Comparison of ENCODE assay signal across 10 mouse cellular contexts in the genomic region with DNA sequence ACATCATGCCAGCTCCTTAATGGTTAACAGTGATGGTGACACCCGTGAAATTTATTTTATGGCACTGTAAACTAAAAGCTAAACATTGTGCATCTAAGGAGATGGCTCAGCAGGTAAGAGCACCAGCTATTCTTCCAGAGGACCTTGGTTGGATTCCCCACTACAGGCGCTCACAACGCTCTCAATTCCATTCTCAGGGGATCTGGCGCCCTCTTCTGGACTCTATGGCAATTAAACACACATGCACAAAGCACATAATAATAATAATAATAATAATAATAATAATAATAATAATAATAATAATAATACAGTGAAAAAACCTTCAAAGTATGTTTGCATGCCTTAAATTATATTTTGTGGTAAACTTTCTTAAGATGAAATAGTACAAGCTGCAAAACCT. TPM values are rescaled to one million over a fixed set of nuclear protein-coding genes. Genes with fewer than 3 reads are reported as not detected.
DNase-seq lines count a peak whose midpoint lies in the region; ATAC-seq and TF ChIP-seq lines count a peak whose summit lies in the region.
"Had no signal": no experiment of that assay in that cellular context is flagged by ENCODE, and none has a peak within 500 bp of the region (broad histone marks: within the 10 kb centered on the region; RNA-seq: fewer than 3 reads in every experiment).

No protein-coding gene starts in this region.

- H3K9me3 ChIP-seq in kidney, embryonic 14.5 days (ENCODE audit: control insufficient read depth, low read length): no peaks in the 10 kb centered on the region
- no peaks in the 10 kb centered on the region for H3K9me3 ChIP-seq in E14TG2a.4 (ENCODE audit: low read length)
- H3K9me3 ChIP-seq in embryonic facial prominence, embryonic 10.5 days: no peaks in the 10 kb centered on the region
- H3K9me3 ChIP-seq in midbrain, embryonic 15.5 days: no peaks in the 10 kb centered on the region
- no peaks in the 10 kb centered on the region for H3K9me3 ChIP-seq in forebrain, embryonic 11.5 days (ENCODE audit: control insufficient read depth, low read length)

- no peaks in the 10 kb centered on the region for H3K36me3 ChIP-seq in kidney, adult 2 months (ENCODE audit: control insufficient read depth, insufficient read depth, low read length)
- no peaks in the 10 kb centered on the region for H3K36me3 ChIP-seq in kidney, embryonic 14.5 days (ENCODE audit: control insufficient read depth, insufficient read depth, low read length)
- no peaks in the 10 kb centered on the region for H3K36me3 ChIP-seq in E14TG2a.4 (ENCODE audit: insufficient read depth, low read length)
- no peaks in the 10 kb centered on the region for H3K36me3 ChIP-seq in embryonic facial prominence, embryonic 10.5 days (replicated peaks)
- H3K36me3 ChIP-seq in midbrain, embryonic 15.5 days (replicated peaks): no peaks in the 10 kb centered on the region
- H3K36me3 ChIP-seq in forebrain, embryonic 11.5 days (ENCODE audit: control insufficient read depth, insufficient read depth, low read length): no peaks in the 10 kb centered on the region

- no peak for TF ChIP-seq POLR2A in kidney, adult 2 months (IDR thresholded peaks at IDR 0.05; ENCODE audit: low read depth, low read length)

- 0 out of 2 replicates have a peak, but pooled peaks have one; percentile 17 for TF ChIP-seq CTCF in kidney, adult 2 months (conservative IDR thresholded peaks at IDR 0.05; ENCODE audit: insufficient read depth, insufficient read length, low read depth, low read length)
- TF ChIP-seq CTCF in E14TG2a.4 (conservative IDR thresholded peaks at IDR 0.05; ENCODE audit: low read length): peak; percentile 44

- DNase-seq in kidney, adult 2 months: peak; percentile 14
- peak; percentile 39 for DNase-seq in 416B (ENCODE audit: low read depth)
- peak; percentile 26 for DNase-seq in embryonic facial prominence, embryonic 10.5 days (ENCODE audit: low spot score)
- DNase-seq in frontal cortex, adult 2 months (ENCODE audit: extremely low spot score in 1 of 2, low spot score in 1 of 2): no peak
- no peak for DNase-seq in forebrain, embryonic 11.5 days (ENCODE audit: low spot score)
- DNase-seq: gastrocnemius, postnatal 25 days; layer of hippocampus, postnatal 36 days had no signal

- WGBS in kidney, adult 2 months: 43% methylated on average over 4 of the region's 4 CpGs
- WGBS in kidney, embryonic 14.5 days: 46% methylated on average over 4 of the region's 4 CpGs
- 23% methylated on average over 4 of the region's 4 CpGs for WGBS in embryonic facial prominence, embryonic 10.5 days
- 27% methylated on average over 4 of the region's 4 CpGs for WGBS in midbrain, embryonic 15.5 days
- 28% methylated on average over 4 of the region's 4 CpGs for WGBS in forebrain, embryonic 11.5 days

- no peaks in the 10 kb centered on the region for H3K4me1 ChIP-seq in kidney, adult 2 months (ENCODE audit: control insufficient read depth, insufficient read depth, low read length)
- H3K4me1 ChIP-seq in kidney, embryonic 14.5 days (ENCODE audit: control insufficient read depth, insufficient read depth, low read length): no peaks in the 10 kb centered on the region
- peaks cover 3% of the 10 kb centered on the region; the same call in 1 of the 2 replicates for H3K4me1 ChIP-seq in E14TG2a.4 (replicated peaks; ENCODE audit: low read depth, low read length)
- H3K4me1 ChIP-seq in embryonic facial prominence, embryonic 10.5 days: no peaks in the 10 kb centered on the region
- no peaks in the 10 kb centered on the region for H3K4me1 ChIP-seq in midbrain, embryonic 15.5 days
- no peaks in the 10 kb centered on the region for H3K4me1 ChIP-seq in forebrain, embryonic 11.5 days (replicated peaks; ENCODE audit: control insufficient read depth, insufficient read depth, low read length)

- H3K4me2 ChIP-seq in kidney, embryonic 14.5 days (replicated peaks; ENCODE audit: low read depth, low read length): no peak overlapping the region
- no peak overlapping the region for H3K4me2 ChIP-seq in midbrain, embryonic 15.5 days
- H3K4me2 ChIP-seq in forebrain, embryonic 11.5 days (ENCODE audit: low read depth, low read length, severe bottlenecking): no peak overlapping the region

- H3K9ac ChIP-seq in kidney, embryonic 14.5 days (ENCODE audit: low read depth, low read length): no peak overlapping the region
- no peak overlapping the region for H3K9ac ChIP-seq in midbrain, embryonic 15.5 days
- no peak overlapping the region for H3K9ac ChIP-seq in forebrain, embryonic 11.5 days (ENCODE audit: low read length)

- no peak for ATAC-seq in kidney, embryonic 14.5 days (ENCODE audit: low FRiP score, low TSS enrichment)
- no peak for ATAC-seq in midbrain, embryonic 15.5 days (replicated peaks)
- no peak for ATAC-seq in forebrain, embryonic 11.5 days (replicated peaks; ENCODE audit: low FRiP score)

- H3K27me3 ChIP-seq in kidney, adult 2 months (replicated peaks; ENCODE audit: control insufficient read depth, insufficient read depth, low read length): no peaks in the 10 kb centered on the region
- no peaks in the 10 kb centered on the region for H3K27me3 ChIP-seq in kidney, embryonic 14.5 days (ENCODE audit: control insufficient read depth, insufficient read depth, low read length)
- H3K27me3 ChIP-seq in E14TG2a.4 (ENCODE audit: insufficient read depth, low read length): peaks cover 4% of the 10 kb centered on the region; the same call in 1 of the 2 replicates
- H3K27me3 ChIP-seq in embryonic facial prominence, embryonic 10.5 days (replicated peaks; ENCODE audit: low read depth, poor library complexity, severe bottlenecking): no peaks in the 10 kb centered on the region
- no peaks in the 10 kb centered on the region for H3K27me3 ChIP-seq in midbrain, embryonic 15.5 days (replicated peaks)
- no peaks in the 10 kb centered on the region for H3K27me3 ChIP-seq in forebrain, embryonic 11.5 days (ENCODE audit: control insufficient read depth, insufficient read depth, low read length)

- H3K27ac ChIP-seq in kidney, adult 2 months (ENCODE audit: insufficient read depth, low read depth, low read length): no peak overlapping the region
- H3K27ac ChIP-seq in kidney, embryonic 14.5 days (ENCODE audit: low read depth, low read length): no peak overlapping the region
- H3K27ac ChIP-seq in embryonic facial prominence, embryonic 10.5 days (replicated peaks): no peak overlapping the region
- H3K27ac ChIP-seq in midbrain, embryonic 15.5 days: no peak overlapping the region
- no peak overlapping the region for H3K27ac ChIP-seq in forebrain, embryonic 11.5 days (ENCODE audit: low read depth, low read length)

- no peak overlapping the region for H3K4me3 ChIP-seq in kidney, adult 2 months (ENCODE audit: insufficient read depth, low read depth, low read length)
- H3K4me3 ChIP-seq in kidney, embryonic 14.5 days (ENCODE audit: low read length): no peak overlapping the region
- H3K4me3 ChIP-seq in E14TG2a.4 (replicated peaks; ENCODE audit: low read length): no peak overlapping the region
- H3K4me3 ChIP-seq in embryonic facial prominence, embryonic 10.5 days: no peak overlapping the region
- H3K4me3 ChIP-seq in midbrain, embryonic 15.5 days: no peak overlapping the region
- no peak overlapping the region for H3K4me3 ChIP-seq in forebrain, embryonic 11.5 days (ENCODE audit: low read depth, low read length)

RNA-seq across cellular contexts. Expression of a gene that starts 11.6 kb away (rescaled TPM):
- polyA plus RNA-seq in kidney, adult 2 months (2012; rRNA removed): not detected in 2 replicates
- not detected in 2 replicates for polyA plus RNA-seq in kidney, embryonic 14.5 days (2014; fragmentation: Nextera tagmentation; extraction: Ambion mirVana)
- polyA plus RNA-seq in embryonic facial prominence, embryonic 10.5 days (2016; fragmentation: Nextera tagmentation; extraction: Ambion mirVana): 0.10 and 0.31 TPM in 2 replicates
- 0.99 and 1.1 TPM in 2 replicates for polyA plus RNA-seq in frontal cortex, adult 2 months (2012; rRNA removed)
- 1.1 TPM in 2 replicates for polyA plus RNA-seq in midbrain, embryonic 15.5 days (2015; fragmentation: Nextera tagmentation; extraction: Ambion mirVana)
- 0.11 and 0.16 TPM in 2 replicates for polyA plus RNA-seq in forebrain, embryonic 11.5 days (2014; fragmentation: Nextera tagmentation; extraction: Ambion mirVana)

RNA-seq across cellular contexts. Expression of a gene that starts 49.1 kb away (rescaled TPM):
- 69.4 and 84.3 TPM in 2 replicates for polyA plus RNA-seq in kidney, adult 2 months (2012; rRNA removed)
- polyA plus RNA-seq in kidney, embryonic 14.5 days (2014; fragmentation: Nextera tagmentation; extraction: Ambion mirVana): 144 and 154 TPM in 2 replicates
- 149 and 159 TPM in 2 replicates for polyA plus RNA-seq in embryonic facial prominence, embryonic 10.5 days (2016; fragmentation: Nextera tagmentation; extraction: Ambion mirVana)
- polyA plus RNA-seq in frontal cortex, adult 2 months (2012; rRNA removed): 71.8 and 73.7 TPM in 2 replicates
- polyA plus RNA-seq in midbrain, embryonic 15.5 days (2015; fragmentation: Nextera tagmentation; extraction: Ambion mirVana): 111 and 117 TPM in 2 replicates
- polyA plus RNA-seq in forebrain, embryonic 11.5 days (2014; fragmentation: Nextera tagmentation; extraction: Ambion mirVana): 136 and 152 TPM in 2 replicates

Comparison
In these comparisons a context has a peak if more than half of its experiments do, and no peak if none do; other contexts are left out.
1. DNase-seq: peak in kidney, adult 2 months (single experiment), 416B (single experiment) and embryonic facial prominence, embryonic 10.5 days (single experiment); none in frontal cortex, adult 2 months (0 of 2) and forebrain, embryonic 11.5 days (single experiment).